Mouse (Mus musculus): Measurements from ENCODE around the gene C2cd4c. TPM values are rescaled to one million over a fixed set of nuclear protein-coding genes. Genes with fewer than 3 reads are reported as not detected.

The C2cd4c gene
- polyA plus RNA-seq, 1 experiment, result 0.16 TPM

- no peak for DNase-seq (ENCODE audit: low read depth)
Measured at GRCm38 (mm10) chr10:79612192-79613135, 1.4 kb downstream of the C2cd4c start.

- no peak for DNase-seq (ENCODE audit: low read depth)
Measured at GRCm38 (mm10) chr10:79611296-79611695, 2.5 kb downstream of the C2cd4c start.

GRCm38 (mm10) chr10:79609276-79609675, 4.5 kb downstream of the C2cd4c start:
- no peak for DNase-seq (ENCODE audit: low read depth)

GRCm38 (mm10) chr10:79607892-79608291, 5.9 kb downstream of the C2cd4c start:
- DNase-seq (ENCODE audit: low read depth), result no peak

GRCm38 (mm10) chr10:79606537-79606936, 7.3 kb downstream of the C2cd4c start:
- DNase-seq (ENCODE audit: low read depth), result no peak

- DNase-seq (ENCODE audit: low read depth), result no peak
Measured at GRCm38 (mm10) chr10:79597936-79598230, 15.9 kb downstream of the C2cd4c start.

- DNase-seq (ENCODE audit: low read depth), result no peak
Measured at GRCm38 (mm10) chr10:79597051-79597935, 16.5 kb downstream of the C2cd4c start.

- DNase-seq (ENCODE audit: low read depth), result no peak
Measured at GRCm38 (mm10) chr10:79595590-79595929, 18.3 kb downstream of the C2cd4c start.

GRCm38 (mm10) chr10:79594872-79595589, 18.8 kb downstream of the C2cd4c start:
- DNase-seq (ENCODE audit: low read depth), result no peak

GRCm38 (mm10) chr10:79594111-79594510, 19.7 kb downstream of the C2cd4c start:
- no peak for DNase-seq (ENCODE audit: low read depth)

GRCm38 (mm10) chr10:79590702-79591101, 23.1 kb downstream of the C2cd4c start:
- no peak for DNase-seq (ENCODE audit: low read depth)

- DNase-seq (ENCODE audit: low read depth), result no peak
Measured at GRCm38 (mm10) chr10:79587752-79588126, 26.1 kb downstream of the C2cd4c start.

- DNase-seq (ENCODE audit: low read depth), result no peak
Measured at GRCm38 (mm10) chr10:79587061-79587751, 26.6 kb downstream of the C2cd4c start, which contains the start of gene Theg. Gene Theg (minus strand): TSS chr10:79587331.

- DNase-seq (ENCODE audit: low read depth), result no peak
Measured at GRCm38 (mm10) chr10:79586243-79586642, 27.6 kb downstream of the C2cd4c start.

- no peak for DNase-seq (ENCODE audit: low read depth)
Measured at GRCm38 (mm10) chr10:79585723-79586122, 28.1 kb downstream of the C2cd4c start.

- no peak for DNase-seq (ENCODE audit: low read depth)
Measured at GRCm38 (mm10) chr10:79585136-79585535, 28.7 kb downstream of the C2cd4c start.

- DNase-seq (ENCODE audit: low read depth), result no peak
Measured at GRCm38 (mm10) chr10:79584426-79584825, 29.4 kb downstream of the C2cd4c start.

- DNase-seq (ENCODE audit: low read depth), result no peak
Measured at GRCm38 (mm10) chr10:79584021-79584420, 29.8 kb downstream of the C2cd4c start.

GRCm38 (mm10) chr10:79581501-79581900, 32.3 kb downstream of the C2cd4c start:
- DNase-seq (ENCODE audit: low read depth), result no peak

GRCm38 (mm10) chr10:79580811-79581210, 33.0 kb downstream of the C2cd4c start:
- no peak for DNase-seq (ENCODE audit: low read depth)

GRCm38 (mm10) chr10:79580356-79580755, 33.5 kb downstream of the C2cd4c start:
- no peak for DNase-seq (ENCODE audit: low read depth)

All from gonadal fat pad, adult 2 months (tissue).